Mouse (Mus musculus) cerebellum, adult 2 months (tissue): Measurements from ENCODE around the gene Timm10b.

Experiments used
- CTCF ChIP-seq: fragments of 200-500 bp; IDR thresholded peaks from 2 replicates; pipeline ENCODE4 v1.5.1; 2011; ENCODE audit warnings: low read depth, mild to moderate bottlenecking, control low read depth, low read length, moderate library complexity, borderline replicate concordance; ENCODE audit not compliant: insufficient read depth
- POLR2A ChIP-seq: fragments of 200-500 bp; IDR thresholded peaks from 2 replicates; pipeline ENCODE4 v1.6.1; 2011; ENCODE audit warnings: low read length, control low read depth, borderline replicate concordance; ENCODE audit not compliant: insufficient read depth

GRCm38 (mm10) chr7:105628633-105629032 is 11.2 kb upstream of the Timm10b start:
- no peak for TF ChIP-seq CTCF
- no peak for TF ChIP-seq POLR2A
